8 mouse cellular contexts compared by ENCODE assay signal in the genomic region with DNA sequence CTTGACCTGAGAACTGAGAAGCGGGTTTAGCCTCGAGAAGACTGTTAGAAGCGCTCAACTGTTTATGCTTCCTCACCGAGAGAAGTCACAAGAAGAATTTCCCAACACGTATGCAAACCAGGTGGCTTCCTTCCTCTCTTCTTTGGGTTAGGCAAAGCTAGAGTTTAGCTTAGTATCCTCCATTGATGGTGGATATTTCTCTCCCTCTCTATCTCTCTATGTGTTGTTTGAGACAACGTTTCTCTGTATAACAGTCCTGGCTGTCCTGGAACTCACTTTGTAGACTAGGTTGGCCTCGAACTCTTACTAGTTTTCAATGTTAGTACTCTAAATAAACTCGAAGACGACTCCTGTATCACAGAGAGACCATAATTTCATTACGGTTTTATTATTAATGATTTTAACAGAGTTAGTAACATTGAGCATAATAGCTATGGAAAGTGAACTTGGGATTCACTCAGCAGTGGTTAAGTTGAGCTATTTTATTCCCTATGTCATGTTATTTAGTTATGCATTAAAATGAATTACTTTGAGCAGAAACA. TPM values are rescaled to one million over a fixed set of nuclear protein-coding genes. Genes with fewer than 3 reads are reported as not detected.
DNase-seq lines count a peak whose midpoint lies in the region; ATAC-seq and TF ChIP-seq lines count a peak whose summit lies in the region.

No protein-coding gene starts in this region.

- no peak for DNase-seq in frontal cortex, postnatal 10 days (ENCODE audit: low spot score in 2 of 2)
- no peak for DNase-seq in testis, postnatal 10 days (ENCODE audit: low spot score)
- no peak for DNase-seq in ovary, postnatal 14 days (ENCODE audit: low spot score)
- no peak for DNase-seq in testis, postnatal 14 days (ENCODE audit: low spot score)

- TF ChIP-seq POLR2A in testis, adult 2 months (IDR thresholded peaks at IDR 0.05; ENCODE audit: control insufficient read depth, low read depth, low read length): no peak

- H3K9me3 ChIP-seq in limb, embryonic 15.5 days: no peaks in the 10 kb centered on the region
- H3K9me3 ChIP-seq in stomach, embryonic 16.5 days (replicated peaks; ENCODE audit: control insufficient read depth, low read length): no peaks in the 10 kb centered on the region

- 27% methylated on average over 10 of the region's 10 CpGs for WGBS in limb, embryonic 15.5 days
- 26% methylated on average over 10 of the region's 10 CpGs for WGBS in stomach, embryonic 16.5 days

- H3K27me3 ChIP-seq in testis, adult 2 months (ENCODE audit: control insufficient read depth, insufficient read depth, low read length): no peaks in the 10 kb centered on the region
- H3K27me3 ChIP-seq in limb, embryonic 15.5 days: no peaks in the 10 kb centered on the region
- no peaks in the 10 kb centered on the region for H3K27me3 ChIP-seq in stomach, embryonic 16.5 days (ENCODE audit: control insufficient read depth, insufficient read depth, low read length)

- TF ChIP-seq CTCF in testis, adult 2 months (IDR thresholded peaks at IDR 0.05; ENCODE audit: control insufficient read depth, insufficient read depth, insufficient replicate concordance, low read depth, low read length): no peak

- H3K4me2 ChIP-seq in limb, embryonic 15.5 days: peak overlapping the region; percentile 83
- peak overlapping the region; percentile 95 for H3K4me2 ChIP-seq in stomach, embryonic 16.5 days (ENCODE audit: low read depth, low read length)

- H3K9ac ChIP-seq in limb, embryonic 15.5 days: peak overlapping the region; percentile 73; the same call in 1 of the 2 replicates
- peak overlapping the region; percentile 91 for H3K9ac ChIP-seq in stomach, embryonic 16.5 days (ENCODE audit: low read length)

- peak; percentile 18 for ATAC-seq in frontal cortex, adult (ENCODE audit: low TSS enrichment)
- ATAC-seq in limb, embryonic 15.5 days (ENCODE audit: insufficient number of reproducible peaks, low FRiP score, low TSS enrichment, low read depth): no peak
- no peak for ATAC-seq in stomach, embryonic 16.5 days (ENCODE audit: insufficient read depth, low FRiP score)

- 0 out of 2 replicates have a peak overlapping the region, but pooled peaks have one; percentile 2 for H3K27ac ChIP-seq in testis, adult 2 months (ENCODE audit: control insufficient read depth, insufficient read depth, low read depth, low read length)
- H3K27ac ChIP-seq in limb, embryonic 15.5 days: no peak overlapping the region
- H3K27ac ChIP-seq in stomach, embryonic 16.5 days (ENCODE audit: low read length): no peak overlapping the region

- no peaks in the 10 kb centered on the region for H3K36me3 ChIP-seq in testis, adult 2 months (ENCODE audit: control insufficient read depth, insufficient read depth, low read length)
- H3K36me3 ChIP-seq in limb, embryonic 15.5 days: 0 out of 2 replicates have a peak, but pooled peaks cover 2% of the 10 kb centered on the region
- no peaks in the 10 kb centered on the region for H3K36me3 ChIP-seq in stomach, embryonic 16.5 days (ENCODE audit: control insufficient read depth, insufficient read depth, low read length)

- peak overlapping the region; percentile 91 for H3K4me3 ChIP-seq in testis, adult 2 months (ENCODE audit: control insufficient read depth, low read depth, low read length)
- H3K4me3 ChIP-seq in limb, embryonic 15.5 days: peak overlapping the region; percentile 83
- H3K4me3 ChIP-seq in stomach, embryonic 16.5 days (replicated peaks; ENCODE audit: low read length): peak overlapping the region; percentile 87

- H3K4me1 ChIP-seq in testis, adult 2 months (ENCODE audit: control insufficient read depth, insufficient read depth, low read length): no peaks in the 10 kb centered on the region
- H3K4me1 ChIP-seq in limb, embryonic 15.5 days: peaks cover 7% of the 10 kb centered on the region; the same call in 1 of the 2 replicates
- H3K4me1 ChIP-seq in stomach, embryonic 16.5 days (ENCODE audit: control insufficient read depth, insufficient read depth, low read length): peaks cover 6% of the 10 kb centered on the region

RNA-seq across cellular contexts. Expression of gene Cep78, which starts 0.5 kb away (rescaled TPM):
- polyA plus RNA-seq in testis, adult 2 months (2012; rRNA removed): 4.9 and 5.1 TPM in 2 replicates
- 17.7 and 22.0 TPM in 2 replicates for polyA plus RNA-seq in limb, embryonic 15.5 days (2015; fragmentation: Nextera tagmentation; extraction: Ambion mirVana)
- polyA plus RNA-seq in stomach, embryonic 16.5 days (2015; fragmentation: Nextera tagmentation; extraction: Ambion mirVana): 17.4 and 18.2 TPM in 2 replicates

RNA-seq across cellular contexts. Expression of gene Psat1, which starts 38.1 kb away (rescaled TPM):
- polyA plus RNA-seq in testis, adult 2 months (2012; rRNA removed): 11.5 and 13.5 TPM in 2 replicates
- polyA plus RNA-seq in limb, embryonic 15.5 days (2015; fragmentation: Nextera tagmentation; extraction: Ambion mirVana): 151 and 153 TPM in 2 replicates
- 103 and 106 TPM in 2 replicates for polyA plus RNA-seq in stomach, embryonic 16.5 days (2015; fragmentation: Nextera tagmentation; extraction: Ambion mirVana)
